Mouse (Mus musculus): ENCODE data around the gene Nkpd1.

The Nkpd1 gene

GRCm38 (mm10) chr7:19517652-19518365, at the start of gene Nkpd1:
Nkpd1 (plus strand) TSS chr7:19517838.
- DNase-seq (ENCODE audit: extremely low spot score): no peak

DNA sequence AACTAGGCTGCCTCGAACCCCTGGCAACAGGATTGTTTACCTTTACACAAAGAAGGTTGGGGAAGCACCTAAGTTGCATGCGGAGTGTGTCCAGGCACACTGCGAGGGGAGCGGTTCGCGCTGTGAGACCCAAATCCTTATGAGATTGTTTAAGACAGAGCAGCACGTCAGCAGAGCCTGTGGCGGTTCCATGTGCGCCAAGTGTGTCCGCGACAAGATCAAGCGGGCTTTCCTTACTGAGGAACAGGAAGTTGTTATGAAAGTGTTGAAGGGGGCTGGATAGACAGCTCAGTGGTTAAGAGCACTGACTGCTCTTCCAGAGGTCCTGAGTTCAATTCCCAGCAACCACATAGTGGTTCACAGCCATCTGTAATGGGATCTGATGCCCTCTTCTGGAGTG, 49.4 kb upstream of the Nkpd1 start:
- no peak for DNase-seq (ENCODE audit: extremely low spot score)

GRCm38 (mm10) chr7:19469404-19469803, 48.2 kb upstream of the Nkpd1 start:
- no peak for DNase-seq (ENCODE audit: extremely low spot score)

DNA sequence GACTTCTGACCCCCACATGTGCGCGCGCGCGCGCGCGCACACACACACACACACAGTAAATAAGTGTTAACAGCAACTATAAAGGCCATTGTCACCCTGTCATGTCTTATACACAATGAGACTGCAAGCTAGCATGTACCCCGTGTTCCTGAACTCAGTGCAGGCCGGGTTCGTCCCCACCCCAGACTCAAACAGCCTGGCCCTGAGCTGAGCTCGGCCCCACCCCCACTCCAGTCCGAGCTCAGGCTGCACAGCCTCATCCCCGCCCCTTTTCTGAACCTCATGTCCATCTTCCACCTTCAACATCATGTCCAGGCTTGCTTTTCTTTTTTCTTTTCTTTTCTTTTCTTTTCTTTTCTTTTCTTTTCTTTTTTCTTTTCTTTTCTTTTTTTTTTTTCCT, 47.3 kb upstream of the Nkpd1 start:
- no peak for DNase-seq (ENCODE audit: extremely low spot score)

- no peak for DNase-seq (ENCODE audit: extremely low spot score)
Observed at GRCm38 (mm10) chr7:19472403-19472802, 45.2 kb upstream of the Nkpd1 start.

DNA sequence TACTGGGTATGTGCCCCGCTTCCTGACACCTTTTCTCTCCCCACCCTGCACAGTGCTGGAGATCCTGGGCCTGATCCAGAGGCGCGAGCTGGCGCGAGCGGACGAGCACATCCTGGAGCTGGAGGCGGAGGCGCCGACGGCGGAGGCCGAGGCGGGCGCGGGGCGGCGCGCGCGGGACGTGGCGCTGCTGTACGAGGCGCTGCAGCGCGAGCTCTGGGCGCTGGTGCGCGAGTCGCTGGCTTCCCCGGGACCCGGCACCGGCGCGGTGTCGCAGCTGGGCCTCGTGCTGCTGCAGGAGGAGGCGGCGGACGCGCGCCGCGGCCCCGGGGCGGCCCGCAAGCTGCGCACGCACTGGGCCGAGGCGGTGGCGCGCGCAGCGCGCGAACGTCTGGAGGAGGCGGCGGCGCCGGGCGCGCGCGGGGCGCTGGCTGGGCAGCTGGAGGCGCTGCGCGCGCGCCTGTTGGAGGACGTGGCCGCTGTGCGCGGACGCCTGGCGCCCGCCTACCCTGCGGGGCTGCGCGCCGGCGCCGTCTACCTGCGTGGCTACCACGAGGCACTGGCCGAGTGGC, 43.7 kb upstream of the Nkpd1 start:
- DNase-seq (ENCODE audit: extremely low spot score): peak; percentile 74

- no peak for DNase-seq (ENCODE audit: extremely low spot score)
Observed at GRCm38 (mm10) chr7:19477084-19477483, 40.6 kb upstream of the Nkpd1 start.

GRCm38 (mm10) chr7:19477624-19478384, 39.8 kb upstream of the Nkpd1 start:
- DNase-seq (ENCODE audit: extremely low spot score): no peak

DNA sequence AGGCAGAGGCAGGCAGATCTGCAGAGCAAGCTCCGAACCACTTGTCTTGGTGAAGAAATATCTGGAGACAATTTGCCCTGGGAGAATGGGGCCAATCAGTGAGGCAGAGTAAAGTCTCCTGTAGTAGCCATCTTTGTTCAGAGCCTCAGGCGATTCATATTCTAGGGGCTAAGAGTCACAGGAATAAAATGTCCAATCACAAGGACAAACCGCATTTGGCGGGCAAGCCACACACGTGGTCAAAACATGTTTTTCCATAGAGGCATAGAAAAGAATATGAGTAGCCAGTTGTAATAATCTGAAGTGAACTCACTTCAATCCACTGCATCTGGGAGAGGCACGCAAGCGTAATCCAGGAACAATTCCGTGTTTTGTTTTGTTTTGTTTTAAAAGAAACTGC, 34.4 kb upstream of the Nkpd1 start:
- DNase-seq (ENCODE audit: extremely low spot score): no peak

DNA sequence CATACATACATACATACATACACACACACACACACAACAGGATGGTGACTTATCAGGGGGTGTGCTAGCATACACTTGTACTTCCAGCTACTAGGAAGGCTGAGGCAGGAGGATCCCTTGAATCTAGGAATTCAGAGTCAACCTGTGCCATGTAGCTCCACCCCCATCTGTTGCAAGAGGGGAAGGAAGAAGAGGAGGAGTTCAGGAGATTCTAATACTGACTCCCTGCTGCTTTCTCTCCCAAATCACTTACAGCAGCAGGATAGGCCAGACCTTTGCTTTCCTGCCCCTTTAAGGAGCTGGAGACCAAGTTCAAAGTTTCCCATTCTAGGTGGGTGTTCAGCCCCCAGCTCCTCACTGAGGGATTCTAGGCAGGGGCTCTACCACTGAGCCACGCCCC, 32.1 kb upstream of the Nkpd1 start:
- DNase-seq (ENCODE audit: extremely low spot score): no peak

DNA sequence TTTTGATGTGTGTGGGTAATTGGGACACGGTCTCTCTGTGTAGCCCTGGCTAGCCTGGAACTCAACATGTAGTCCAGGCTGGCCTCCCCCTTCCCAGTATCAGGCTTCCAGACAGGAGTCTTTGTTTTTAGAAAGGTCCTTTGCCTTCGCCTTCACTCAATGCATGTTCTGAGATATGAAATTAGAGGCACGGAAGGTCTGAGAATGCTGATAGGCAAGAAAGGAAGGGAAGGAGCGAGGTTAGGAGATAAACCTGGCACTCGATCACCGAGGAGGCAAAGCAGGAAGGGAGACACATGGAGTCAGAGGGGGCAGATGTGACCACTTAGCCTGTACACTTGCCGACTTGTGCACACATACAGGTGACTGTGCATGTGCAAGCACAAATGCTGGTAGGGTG, 31.1 kb upstream of the Nkpd1 start:
- no peak for DNase-seq (ENCODE audit: extremely low spot score)

DNA sequence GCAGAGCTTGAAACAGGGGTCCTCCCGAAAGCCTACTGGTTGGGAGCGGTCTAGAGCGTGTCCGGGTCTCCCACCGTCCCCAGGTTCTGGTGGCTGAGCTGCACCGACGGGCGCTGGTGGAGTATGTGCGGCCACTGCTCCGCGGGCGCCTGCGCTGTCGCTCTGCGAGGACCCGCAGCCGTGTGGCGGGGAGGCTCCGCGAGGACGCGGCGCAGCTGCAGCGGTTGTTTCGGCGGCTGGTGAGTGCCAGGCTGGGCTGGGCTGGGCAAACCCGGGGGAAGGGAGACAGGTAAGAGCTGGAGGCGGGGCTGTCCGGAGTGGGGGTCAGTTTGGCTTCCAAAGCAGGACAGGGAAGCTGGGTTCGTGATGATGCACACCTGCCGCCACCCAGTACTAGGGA, 28.1 kb upstream of the Nkpd1 start:
- no peak for DNase-seq (ENCODE audit: extremely low spot score)

- peak; percentile 45 for DNase-seq (ENCODE audit: extremely low spot score)
Observed at GRCm38 (mm10) chr7:19491731-19492130, 25.9 kb upstream of the Nkpd1 start.

DNA sequence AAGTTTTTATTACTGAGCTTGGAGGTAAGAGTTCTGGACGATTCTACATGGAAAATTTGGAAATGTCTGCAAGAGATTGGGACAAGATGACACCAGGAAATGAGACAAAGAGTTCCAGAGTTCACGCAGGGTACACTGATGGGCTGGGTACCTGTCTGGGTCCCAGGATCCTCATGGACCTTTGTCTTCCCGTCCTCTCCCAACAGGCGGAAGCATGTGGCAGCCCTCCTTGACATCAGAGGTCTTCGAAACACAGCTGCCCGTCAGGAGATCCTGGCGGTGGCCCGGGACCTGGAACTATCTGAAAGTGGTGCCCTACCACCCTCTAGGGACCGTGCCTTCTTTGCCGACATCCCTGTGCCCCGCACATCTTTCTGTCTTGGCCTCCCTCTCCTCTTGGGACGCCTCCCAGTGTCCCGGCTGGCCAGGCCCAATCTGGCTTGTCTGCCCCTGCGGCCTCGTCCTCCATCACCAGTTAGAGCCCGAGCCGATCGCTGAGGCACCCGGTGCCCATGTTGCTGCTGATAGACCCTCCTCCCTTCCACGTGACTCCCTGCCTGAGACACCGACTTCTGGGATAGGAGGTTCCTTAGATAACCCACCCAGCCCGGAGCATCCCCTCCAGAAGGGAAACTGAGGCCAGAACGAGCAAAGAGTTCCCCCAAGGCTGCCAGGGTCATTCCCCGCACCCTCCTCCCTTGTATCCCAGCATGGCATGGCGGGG, 22.7 kb upstream of the Nkpd1 start:
- no peak for DNase-seq (ENCODE audit: extremely low spot score)

GRCm38 (mm10) chr7:19495521-19496213, 22.0 kb upstream of the Nkpd1 start:
- peak; percentile 41 for DNase-seq (ENCODE audit: extremely low spot score)

- DNase-seq (ENCODE audit: extremely low spot score): no peak
Observed at GRCm38 (mm10) chr7:19496214-19496555, 21.5 kb upstream of the Nkpd1 start.

DNA sequence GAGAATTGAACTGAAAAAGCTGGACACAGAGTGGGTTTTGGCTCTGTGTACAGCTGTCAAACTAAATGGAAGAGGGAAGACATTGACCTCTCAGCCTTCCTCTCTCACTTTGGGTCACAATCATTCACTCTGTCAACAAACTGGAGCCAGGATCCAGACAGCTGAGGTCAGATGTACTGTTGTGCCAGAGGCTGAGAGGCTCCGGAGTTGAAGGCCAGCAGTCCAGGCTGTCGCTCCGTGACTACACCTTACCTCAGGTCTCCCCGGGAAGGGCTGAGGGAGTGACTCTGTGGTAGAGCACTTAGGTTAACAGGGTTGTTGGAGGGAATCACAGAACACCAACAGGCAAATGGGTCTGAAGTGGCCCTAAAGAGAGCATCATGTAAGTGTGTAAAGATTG, 19.3 kb upstream of the Nkpd1 start:
- DNase-seq (ENCODE audit: extremely low spot score): no peak

GRCm38 (mm10) chr7:19500420-19501363, 16.9 kb upstream of the Nkpd1 start:
- no peak for DNase-seq (ENCODE audit: extremely low spot score)

DNA sequence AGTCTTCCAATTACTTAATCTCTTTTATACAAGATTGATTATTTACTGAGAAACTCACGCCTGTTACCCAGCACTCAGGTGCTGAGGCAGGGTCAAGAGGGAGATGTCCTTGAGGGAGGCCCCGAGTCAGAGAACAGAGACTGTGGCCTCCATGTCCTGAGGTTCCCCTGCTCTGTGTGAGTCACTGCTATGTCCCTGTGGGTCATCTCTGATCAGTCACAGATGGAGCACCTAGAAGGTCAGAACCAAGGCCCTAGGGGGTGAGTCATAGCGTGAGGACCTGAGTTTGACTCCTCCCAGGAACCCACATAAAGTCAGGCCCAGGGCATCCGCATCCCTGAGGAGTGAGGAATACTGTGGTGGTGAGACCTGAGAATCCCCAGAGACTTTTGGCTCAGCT, 16.0 kb upstream of the Nkpd1 start:
- DNase-seq (ENCODE audit: extremely low spot score): no peak

DNA sequence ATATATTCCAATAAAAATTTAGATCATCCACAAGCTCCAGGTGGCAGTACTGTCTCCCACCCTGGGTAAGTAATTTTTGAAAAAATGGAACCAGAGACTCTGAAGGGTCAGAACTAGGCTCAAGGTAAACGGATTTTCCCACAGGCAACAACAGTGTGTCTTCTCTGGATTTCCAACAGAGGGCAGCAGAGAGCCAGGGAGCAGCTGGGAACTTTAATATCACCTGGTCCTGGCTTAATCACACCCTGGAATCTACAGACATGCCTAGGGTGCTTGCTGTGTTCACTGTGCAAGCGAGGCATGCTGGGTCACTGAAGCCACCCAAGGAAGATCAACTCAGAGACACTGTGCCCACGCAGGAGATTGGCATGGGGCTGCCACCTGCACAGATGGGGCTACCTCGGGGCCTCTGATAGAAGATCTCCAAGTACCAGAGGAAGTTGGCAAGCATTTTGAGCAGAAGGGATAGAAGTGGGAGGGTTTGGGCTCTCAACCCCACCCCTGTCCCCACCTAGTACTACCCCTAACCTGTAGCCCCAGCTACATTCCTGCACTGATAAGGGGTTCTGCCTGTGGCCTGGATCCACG, 14.1 kb upstream of the Nkpd1 start:
- DNase-seq (ENCODE audit: extremely low spot score): peak; percentile 68

Measured in embryo, embryonic 9.5 days (tissue).